ENCODE assay signal across 8 mouse cellular contexts in the genomic region with DNA sequence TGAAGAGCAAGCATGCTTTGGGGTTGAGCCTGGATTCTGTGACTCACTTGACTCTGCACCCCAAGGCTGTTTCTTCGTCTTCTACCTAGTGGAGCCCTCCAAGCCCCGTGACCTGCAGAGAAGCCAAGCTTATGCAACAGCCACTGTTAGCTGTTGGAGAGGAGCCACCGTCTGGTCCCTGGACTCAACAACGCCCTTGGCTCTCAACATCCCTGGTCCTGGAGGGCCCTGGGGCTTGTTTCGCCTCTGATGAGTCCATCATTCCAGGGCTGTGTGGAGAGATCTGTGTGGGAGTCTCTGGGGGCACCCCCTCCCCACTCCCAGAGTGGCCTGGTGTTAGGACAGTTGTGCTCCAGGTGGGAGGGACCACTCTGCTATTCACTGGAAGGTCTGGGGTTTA. TPM values are rescaled to one million over a fixed set of nuclear protein-coding genes. Genes with fewer than 3 reads are reported as not detected.
A peak's percentile ranks its signal among the peaks of the same experiment; 100 is the strongest.
DNase-seq lines count a peak whose midpoint lies in the region; ATAC-seq and TF ChIP-seq lines count a peak whose summit lies in the region.

No protein-coding gene starts in this region.

- no peak for TF ChIP-seq CTCF in gastrocnemius, adult 2 months (IDR thresholded peaks at IDR 0.05)

- H3K36me3 ChIP-seq in heart, embryonic 11.5 days (ENCODE audit: control insufficient read depth, insufficient read depth, low read length): no peaks in the 10 kb centered on the region
- H3K36me3 ChIP-seq in myocyte (ENCODE audit: control insufficient read depth, insufficient read depth): no peaks in the 10 kb centered on the region
- H3K36me3 ChIP-seq in forebrain, embryonic 16.5 days (ENCODE audit: control insufficient read depth, insufficient read depth): no peaks in the 10 kb centered on the region

- peaks cover 18% of the 10 kb centered on the region for H3K4me1 ChIP-seq in heart, embryonic 11.5 days (ENCODE audit: control insufficient read depth, insufficient read depth, low read length)
- H3K4me1 ChIP-seq in forebrain, embryonic 16.5 days (replicated peaks; ENCODE audit: control insufficient read depth, insufficient read depth, low read length): 0 out of 2 replicates have a peak, but pooled peaks cover 2% of the 10 kb centered on the region

- intact Hi-C loops in gastrocnemius, adult 2 months (cut with DNase I): loop anchor here (2.0 kb wide), 1 partner anchor 15 kb away; no protein-coding TSS in a partner anchor

- DNase-seq in heart, adult 18-20 months: peak; percentile 92 to 94
- peak; percentile 93 for DNase-seq in gastrocnemius, adult 2 months
- peak; percentile 45 for DNase-seq in kidney, postnatal 10 days
- DNase-seq in spleen, postnatal 4 days (ENCODE audit: low spot score in 2 of 2): no peak
- DNase-seq in thymus, postnatal 14 days: no peak

- no peak overlapping the region for H3K9ac ChIP-seq in heart, embryonic 11.5 days (ENCODE audit: low read depth, low read length)
- no peak overlapping the region for H3K9ac ChIP-seq in forebrain, embryonic 16.5 days (replicated peaks; ENCODE audit: low read depth, low read length)

- H3K27ac ChIP-seq in heart, embryonic 11.5 days (ENCODE audit: low read depth, low read length): no peak overlapping the region
- H3K27ac ChIP-seq in gastrocnemius, adult 2 months: peak overlapping the region; percentile 85
- no peak overlapping the region for H3K27ac ChIP-seq in forebrain, embryonic 16.5 days (ENCODE audit: low read length)

- no peak overlapping the region for H3K4me3 ChIP-seq in heart, embryonic 11.5 days (ENCODE audit: low read depth, low read length)
- H3K4me3 ChIP-seq in gastrocnemius, adult 2 months: peak overlapping the region; percentile 13; the same call in 1 of the 2 replicates
- no peak overlapping the region for H3K4me3 ChIP-seq in myocyte
- H3K4me3 ChIP-seq in forebrain, embryonic 16.5 days (replicated peaks; ENCODE audit: low read length): no peak overlapping the region

- H3K9me3 ChIP-seq in heart, embryonic 11.5 days (replicated peaks; ENCODE audit: control insufficient read depth, low read length): peaks cover 2% of the 10 kb centered on the region; the same call in 1 of the 2 replicates
- H3K9me3 ChIP-seq in forebrain, embryonic 16.5 days (ENCODE audit: control insufficient read depth, low read length): no peaks in the 10 kb centered on the region

- no peak overlapping the region for H3K4me2 ChIP-seq in heart, embryonic 11.5 days
- peak overlapping the region; percentile 24 for H3K4me2 ChIP-seq in myocyte (ENCODE audit: low read depth)
- no peak overlapping the region for H3K4me2 ChIP-seq in forebrain, embryonic 16.5 days (ENCODE audit: low read length)

- no peaks in the 10 kb centered on the region for H3K27me3 ChIP-seq in heart, embryonic 11.5 days (ENCODE audit: control insufficient read depth, insufficient read depth, low read length)
- no peaks in the 10 kb centered on the region for H3K27me3 ChIP-seq in myocyte (ENCODE audit: control insufficient read depth, insufficient read depth, insufficient read length)
- H3K27me3 ChIP-seq in forebrain, embryonic 16.5 days (replicated peaks; ENCODE audit: control insufficient read depth, insufficient read depth, low read length): no peaks in the 10 kb centered on the region

- no peak for ATAC-seq in heart, embryonic 11.5 days (replicated peaks; ENCODE audit: insufficient number of reproducible peaks, low FRiP score, low TSS enrichment)
- ATAC-seq in forebrain, embryonic 16.5 days: no peak

- no peaks in the 10 kb centered on the region for H3K79me2 ChIP-seq in myocyte (ENCODE audit: control insufficient read depth, insufficient read depth)

- no peak overlapping the region for H3ac ChIP-seq in myocyte (ENCODE audit: control insufficient read depth, insufficient read length)

- TF ChIP-seq POLR2A in myocyte (IDR thresholded peaks at IDR 0.05; ENCODE audit: insufficient read length, low read depth): no peak

- WGBS in heart, embryonic 11.5 days (ENCODE audit: insufficient replicate concordance): 66% methylated on average over 5 of the region's 5 CpGs
- WGBS in forebrain, embryonic 16.5 days: 79% methylated on average over 5 of the region's 5 CpGs

TF ChIP-seq in myocyte, 11 proteins besides CTCF, POLR2A, EP300 and RAD21:
- TF ChIP-seq TCF12 (IDR thresholded peaks at IDR 0.05; ENCODE audit: insufficient read depth, poor library complexity, severe bottlenecking) (no peak), CEBPB (IDR thresholded peaks at IDR 0.05; ENCODE audit: insufficient read depth, poor library complexity, severe bottlenecking) (peak; percentile 21; the same call in 1 of the 2 replicates), MYOD1 (IDR thresholded peaks at IDR 0.05; ENCODE audit: control insufficient read depth in 1 of 3, insufficient read length in 2 of 3, low read depth in 2 of 3) (no peak), MAX (IDR thresholded peaks at IDR 0.05; ENCODE audit: low read depth) (no peak)
TF ChIP-seq in myocyte: peak in this region for 1.

RNA-seq across cellular contexts. Expression of gene Steap3, which starts 24.3 kb away (rescaled TPM):
- 10 to 100 TPM; 25.5 to 26.5 TPM for total RNA-seq in heart, adult 18-20 months (2021)
- polyA plus RNA-seq in heart, embryonic 11.5 days (2014; fragmentation: Nextera tagmentation; extraction: Ambion mirVana): 14.7 and 18.6 TPM in 2 replicates
- 10 to 100 TPM; 16.0 to 22.1 TPM for total RNA-seq in gastrocnemius, adult 2 months (2021)
- 33.7 TPM for polyA plus RNA-seq in myocyte (2012; fragmentation: generic; extraction: Trizol)
- polyA plus RNA-seq in forebrain, embryonic 16.5 days (2015; fragmentation: Nextera tagmentation; extraction: Ambion mirVana): 2.8 and 3.4 TPM in 2 replicates

Comparison
In these comparisons a context has a peak if more than half of its experiments do, and no peak if none do; other contexts are left out.
1. DNase-seq: peak in heart, adult 18-20 months (2 of 2), gastrocnemius, adult 2 months (single experiment) and kidney, postnatal 10 days (single experiment); none in spleen, postnatal 4 days (0 of 2) and thymus, postnatal 14 days (single experiment).